Mouse (Mus musculus) liver, adult 2 months (tissue): ENCODE measurements at regions not wholly inside any gene's neighbourhood (a gene's known extent, or its start where the extent isn't known, plus 50 kb on each side); places are given as distances from the start of the nearest gene placed in this dataset.
"Not testable (repeated sequence)": the region's sequence is repeated elsewhere in the genome, so short reads cannot be mapped to it uniquely, and the experiment has no call there.

Source experiments
- DNase-seq: peaks from one replicate; pipeline ENCODE4 v3.0.0-alpha.2; 2011; ENCODE audit warnings: low read depth, low spot score; ENCODE audit errors: extremely low read depth
- H3K27ac ChIP-seq: fragments of 200-500 bp; replicated peaks from 2 replicates; pipeline ENCODE4 v1.5.1; 2012; ENCODE audit warnings: low read depth, mild to moderate bottlenecking, control low read depth, inconsistent platforms, low read length; ENCODE audit not compliant: insufficient read depth
- H3K27me3 ChIP-seq: fragments of 200-500 bp; 2 replicates; pipeline ENCODE4 v1.6.1; 2012; ENCODE audit warnings: mild to moderate bottlenecking, moderate library complexity, low read length, inconsistent platforms; ENCODE audit not compliant: control insufficient read depth, insufficient read depth
- H3K36me3 ChIP-seq: fragments of 200-500 bp; 2 replicates; pipeline ENCODE4 v1.6.1; 2012; ENCODE audit warnings: low read length, inconsistent platforms; ENCODE audit not compliant: control insufficient read depth, insufficient read depth
- H3K4me1 ChIP-seq: fragments of 200-500 bp; 2 replicates; pipeline ENCODE4 v1.6.1; 2011; ENCODE audit warnings: low read length; ENCODE audit not compliant: control insufficient read depth, insufficient read depth
- H3K4me3 ChIP-seq: fragments of 200-500 bp; 2 replicates; pipeline ENCODE4 v1.5.1; 2011; ENCODE audit warnings: low read depth, mild to moderate bottlenecking, control low read depth, low read length, moderate library complexity; ENCODE audit not compliant: insufficient read depth
- H3K79me2 ChIP-seq: fragments of 200-500 bp; 2 replicates; pipeline ENCODE4 v1.6.1; 2012; ENCODE audit warnings: inconsistent platforms, mild to moderate bottlenecking, low read length, moderate library complexity; ENCODE audit not compliant: control insufficient read depth, insufficient read depth
- H3K9ac ChIP-seq: fragments of 200-500 bp; 2 replicates; pipeline ENCODE4 v1.6.1; 2012; ENCODE audit warnings: low read depth, mild to moderate bottlenecking, control low read depth, inconsistent platforms, low read length
- CTCF ChIP-seq: fragments of 200-500 bp; IDR thresholded peaks from 2 replicates; pipeline ENCODE4 v1.5.1; 2011; ENCODE audit warnings: low read depth, low read length, control low read depth
- POLR2A ChIP-seq: fragments of 200-500 bp; IDR thresholded peaks from 2 replicates; pipeline ENCODE4 v1.6.1; 2011; ENCODE audit warnings: low read length, control low read depth; ENCODE audit not compliant: insufficient read depth; ENCODE audit errors: extremely low read depth
- WGBS: fragments of 180-500 bp; shearing (Covaris S2); methylation state at CpG from one replicate; pipeline ENCODE4 v1.1.7; 2018; 5-methylcytosine and 5-hydroxymethylcytosine counted together

DNA sequence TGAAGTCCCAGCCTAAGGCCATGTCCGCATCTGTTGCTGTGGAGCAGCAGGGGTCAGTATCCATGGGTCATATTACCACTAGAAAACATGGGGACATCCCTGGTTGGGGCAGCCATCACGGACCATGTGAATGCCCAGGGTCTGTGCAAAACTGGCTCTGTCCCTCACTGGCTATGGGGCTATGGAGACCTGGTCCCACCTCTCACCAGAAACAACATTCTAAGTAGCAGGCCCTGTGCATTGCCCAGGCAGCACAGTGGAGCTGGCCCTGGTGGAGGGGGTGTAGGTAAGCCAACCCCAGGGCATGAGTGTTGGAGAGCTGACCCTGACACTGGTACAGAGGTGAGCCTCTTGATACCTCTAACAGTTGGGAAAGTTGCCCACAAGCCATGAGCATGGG, 213.7 kb downstream of the Macc1 start:
- Histone ChIP-seq H3K79me2 (no peaks in the 10 kb centered on the region), H3K27me3 (no peaks in the 10 kb centered on the region), H3K4me1 (no peaks in the 10 kb centered on the region), H3K27ac (no peak overlapping the region), H3K4me3 (no peak overlapping the region), H3K9ac (no peak overlapping the region), H3K36me3 (no peaks in the 10 kb centered on the region)
- TF ChIP-seq POLR2A (no peak), CTCF (no peak)
- WGBS: 81% methylated on average over 2 of the region's 2 CpGs
- DNase-seq: no peak

GRCm38 (mm10) chr12:119548376-119548775, 234.3 kb downstream of the Macc1 start:
- H3K79me2 ChIP-seq, H3K27ac ChIP-seq, H3K9ac ChIP-seq, DNase-seq, H3K4me1 ChIP-seq, H3K4me3 ChIP-seq, H3K36me3 ChIP-seq, H3K27me3 ChIP-seq: not testable (repeated sequence)
- WGBS: 84% methylated on average over 2 of the region's 2 CpGs

DNA sequence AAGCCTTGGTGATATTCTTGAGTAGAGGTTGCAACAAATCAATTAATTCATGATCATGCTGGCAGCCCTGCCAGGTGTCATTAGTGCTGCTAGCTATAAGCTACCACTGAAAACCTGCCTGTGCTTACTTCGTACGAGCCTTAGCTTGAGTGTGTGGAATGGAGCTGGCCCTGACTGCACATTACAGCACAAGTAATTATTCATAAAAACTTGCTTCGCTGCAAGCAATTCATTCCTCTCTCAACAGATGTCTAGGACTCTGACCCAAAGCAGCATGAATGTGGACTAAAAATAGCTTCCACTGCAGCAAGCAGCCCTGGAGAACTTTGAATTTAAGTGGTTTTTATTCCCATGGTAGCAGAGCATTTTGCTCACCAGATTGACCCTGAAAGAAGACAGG, 262.6 kb downstream of the Macc1 start:
- H3K36me3 ChIP-seq: no peaks in the 10 kb centered on the region
- H3K4me3 ChIP-seq: no peak overlapping the region
- H3K4me1 ChIP-seq: no peaks in the 10 kb centered on the region
- TF ChIP-seq POLR2A (no peak), CTCF (no peak)
- no peak for DNase-seq
- 75% methylated on average over 3 of the region's 3 CpGs for WGBS
- no peak overlapping the region for H3K27ac ChIP-seq
- H3K27me3 ChIP-seq: no peaks in the 10 kb centered on the region
- H3K79me2 ChIP-seq: no peaks in the 10 kb centered on the region
- H3K9ac ChIP-seq: no peak overlapping the region

- no peaks in the 10 kb centered on the region for H3K36me3 ChIP-seq
- H3K4me1 ChIP-seq: no peaks in the 10 kb centered on the region
- H3K27me3 ChIP-seq: no peaks in the 10 kb centered on the region
- TF ChIP-seq CTCF: no peak
- no peak for TF ChIP-seq POLR2A
- H3K9ac ChIP-seq: no peak overlapping the region
- H3K4me3 ChIP-seq: no peak overlapping the region
- no peak overlapping the region for H3K27ac ChIP-seq
- H3K79me2 ChIP-seq: no peaks in the 10 kb centered on the region
- DNase-seq: no peak
Observed at GRCm38 (mm10) chr12:119577280-119577679, 263.2 kb downstream of the Macc1 start.

GRCm38 (mm10) chr12:119601361-119601760, 287.3 kb downstream of the Macc1 start:
- no peaks in the 10 kb centered on the region for H3K79me2 ChIP-seq
- no peaks in the 10 kb centered on the region for H3K27me3 ChIP-seq
- H3K9ac ChIP-seq: no peak overlapping the region
- TF ChIP-seq POLR2A (no peak), CTCF (no peak)
- H3K36me3 ChIP-seq: no peaks in the 10 kb centered on the region
- DNase-seq: peak; percentile 71
- H3K4me3 ChIP-seq: no peak overlapping the region
- H3K27ac ChIP-seq: no peak overlapping the region
- H3K4me1 ChIP-seq: no peaks in the 10 kb centered on the region

DNA sequence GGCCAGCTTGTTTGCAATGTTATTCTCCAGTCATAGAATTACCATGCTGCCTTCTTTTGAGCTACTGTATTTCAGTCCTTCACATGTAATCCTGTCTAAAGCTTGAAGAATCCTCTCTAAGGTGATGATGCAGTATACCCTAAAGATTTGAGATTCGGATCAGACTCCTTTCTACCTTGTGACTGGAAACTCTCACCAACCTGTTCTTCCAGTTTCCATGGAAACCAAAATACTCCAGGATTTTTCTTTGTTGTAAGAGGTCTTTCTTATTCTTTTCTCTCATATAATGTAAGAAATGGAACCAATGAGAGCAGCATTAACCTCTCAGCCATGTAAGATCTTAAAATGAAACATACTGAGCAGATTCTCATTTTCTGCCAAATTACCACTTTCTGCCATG, 310.2 kb downstream of the Macc1 start:
- WGBS: 49% methylated on average over 1 of the region's 1 CpGs
- no peak for DNase-seq
- H3K4me3 ChIP-seq: no peak overlapping the region

More for the DNA sequence above, 310.2 kb downstream of the Macc1 start:
- Histone ChIP-seq H3K9ac (no peak overlapping the region), H3K79me2 (no peaks in the 10 kb centered on the region), H3K27me3 (no peaks in the 10 kb centered on the region), H3K4me1 (no peaks in the 10 kb centered on the region), H3K27ac (no peak overlapping the region), H3K36me3 (no peaks in the 10 kb centered on the region)
- no peak for TF ChIP-seq CTCF
- no peak for TF ChIP-seq POLR2A
